Mouse (Mus musculus): ENCODE measurements around the gene Ccdc88a. TPM values are rescaled to one million over a fixed set of nuclear protein-coding genes. Genes with fewer than 3 reads are reported as not detected.
A peak's percentile ranks its signal among the peaks of the same experiment; 100 is the strongest.

Ccdc88a gene
- total RNA-seq (2021), result 10 to 100 TPM in 1 of 2 experiments, 1 to 10 TPM in 1; 7.7 to 10.3 TPM

- peak; percentile 97 to 98 for DNase-seq
- intact Hi-C loops (cut with DNase I), result loop anchor here (1.0 to 10.0 kb wide), 5 partner anchors 126 to 321 kb away; partner anchors contain the start of genes Cfap36, Mtif2, Ppp4r3b and Rps27a
Observed at GRCm38 (mm10) chr11:29373396-29374273, at the start of gene Ccdc88a. TSS of gene Ccdc88a (plus strand) at chr11:29373658.

DNA sequence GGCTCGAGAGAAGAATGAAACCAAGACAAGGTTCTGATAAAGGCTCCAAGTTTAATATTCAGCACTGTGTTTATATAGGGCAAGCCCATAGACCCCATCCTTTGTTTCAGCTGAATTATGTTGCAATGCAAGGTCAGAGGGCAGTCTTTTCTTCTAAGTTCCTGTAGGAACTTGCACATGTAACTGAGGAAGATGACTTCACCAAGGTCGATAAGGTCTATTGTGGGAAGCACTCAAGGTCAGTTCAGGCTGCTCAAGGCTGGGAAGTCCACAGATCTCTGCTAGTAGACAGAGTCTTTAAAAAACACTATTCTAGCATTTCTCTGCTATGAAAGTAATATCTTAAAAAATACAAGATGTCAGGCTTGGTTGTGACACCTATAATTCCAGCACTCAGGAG, 38.0 kb upstream of the Ccdc88a start:
- intact Hi-C loops (cut with DNase I), result no loop called here
- DNase-seq, result no peak

- DNase-seq, result no peak
- intact Hi-C loops (cut with DNase I), result no loop called here
Observed at GRCm38 (mm10) chr11:29341259-29341658, 32.2 kb upstream of the Ccdc88a start.

DNA sequence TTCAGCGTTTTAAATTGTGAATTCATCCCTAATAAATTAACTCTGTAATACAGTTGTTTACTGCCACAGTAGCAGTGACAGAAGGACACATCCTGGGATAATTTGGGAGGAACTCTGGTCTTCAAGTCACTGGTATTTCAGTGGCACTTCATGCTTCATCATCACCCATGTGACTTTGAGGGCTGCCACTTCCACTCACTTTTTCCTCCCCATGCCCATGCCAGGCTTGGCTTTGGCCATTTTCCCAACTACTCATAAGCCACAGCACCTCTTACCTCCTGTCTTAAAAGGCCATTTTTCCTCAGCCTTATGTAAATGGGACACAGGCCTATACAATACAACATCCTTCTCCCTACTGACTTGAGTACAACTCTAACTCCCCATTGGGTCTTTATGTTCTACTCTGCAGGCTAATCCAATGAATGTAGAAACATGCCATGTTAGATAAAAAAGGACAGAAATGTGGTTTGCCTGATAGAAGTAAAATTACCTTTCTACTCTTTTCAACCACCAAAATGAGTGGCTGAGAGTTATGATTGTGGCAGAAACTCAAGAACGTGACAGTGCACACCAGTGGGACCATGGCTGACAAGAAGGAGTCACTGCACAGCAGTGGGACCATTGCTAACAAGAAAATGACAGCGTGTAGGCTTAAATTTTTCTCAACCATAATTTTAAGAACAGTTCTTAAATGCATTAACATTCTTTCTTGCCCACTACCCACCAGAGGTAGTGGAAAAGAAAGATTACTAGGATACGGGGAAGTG, 28.4 kb upstream of the Ccdc88a start:
- no peak for DNase-seq
- intact Hi-C loops (cut with DNase I), result no loop called here

DNA sequence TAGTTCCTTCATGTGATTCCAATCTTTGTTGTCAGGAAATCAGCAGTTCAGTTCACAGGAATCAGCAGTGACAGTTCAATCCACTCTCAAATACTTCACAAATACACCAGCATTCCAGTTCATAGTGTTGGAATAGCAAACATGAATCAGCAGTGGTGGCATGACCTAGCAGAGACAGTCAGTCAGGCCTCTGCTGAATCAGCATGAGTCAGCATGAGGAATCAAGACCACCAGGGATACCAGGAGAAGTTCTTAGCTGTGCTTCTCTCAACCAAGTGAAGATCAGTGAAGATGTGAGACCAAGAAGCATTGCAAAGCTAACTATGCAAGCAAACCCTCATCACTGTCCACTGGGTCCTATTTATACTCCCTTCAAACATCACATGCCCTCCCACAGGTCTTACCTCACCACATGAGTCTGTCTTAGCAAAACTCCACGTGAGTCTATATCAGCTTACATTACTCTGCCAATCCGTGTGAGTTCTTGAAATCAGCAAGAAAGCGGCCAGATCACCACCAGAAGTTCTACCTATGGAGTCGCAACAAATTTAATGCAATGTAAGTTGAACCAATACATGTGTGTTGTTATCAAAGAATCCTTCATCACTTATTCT, 27.7 kb upstream of the Ccdc88a start:
- intact Hi-C loops (cut with DNase I), result no loop called here
- no peak for DNase-seq

- intact Hi-C loops (cut with DNase I), result no loop called here
- DNase-seq, result no peak
Observed at GRCm38 (mm10) chr11:29350891-29351290, 22.6 kb upstream of the Ccdc88a start.

DNA sequence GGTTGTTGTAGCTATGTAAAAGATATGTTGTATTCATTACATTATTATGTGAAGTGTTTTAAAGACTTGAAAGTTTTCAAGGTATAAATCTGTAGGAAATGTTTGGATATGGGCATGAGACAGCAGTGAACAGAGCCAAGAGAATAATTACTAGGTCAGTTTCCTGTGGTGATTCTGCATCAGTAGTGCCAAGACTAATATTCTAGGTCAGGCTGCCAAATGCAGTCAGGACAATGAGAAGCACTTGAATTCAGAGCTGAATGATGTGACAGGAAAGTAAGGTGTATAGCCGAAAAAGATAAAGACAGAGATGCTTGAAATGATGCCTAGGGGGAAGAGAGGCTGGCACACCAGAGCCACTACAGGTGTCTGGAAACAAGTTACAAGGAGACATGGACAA, 21.2 kb upstream of the Ccdc88a start:
- DNase-seq, result no peak
- intact Hi-C loops (cut with DNase I), result no loop called here

- intact Hi-C loops (cut with DNase I), result no loop called here
- no peak for DNase-seq
Observed at GRCm38 (mm10) chr11:29368161-29368560, 5.3 kb upstream of the Ccdc88a start.

DNA sequence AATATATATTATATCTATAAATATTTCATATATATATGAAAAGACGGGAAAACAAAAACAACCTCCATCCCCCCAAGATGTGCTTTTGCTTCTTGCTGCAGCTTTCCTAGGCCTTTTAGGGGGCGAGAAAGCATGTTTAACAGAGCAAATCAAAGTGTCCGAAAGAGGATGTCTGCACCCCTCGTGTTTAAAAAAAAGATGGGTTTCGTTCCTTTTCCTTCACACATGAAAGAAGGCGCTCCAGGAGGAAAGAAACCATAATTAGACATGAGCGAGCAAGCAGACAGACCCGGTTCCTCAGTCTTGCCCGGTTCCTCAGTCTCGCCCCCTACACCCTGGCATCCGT, 435 bp upstream of the Ccdc88a start:
- no peak for DNase-seq
- intact Hi-C loops (cut with DNase I), result loop anchor here (5.0 to 10.0 kb wide), 3 partner anchors 126 to 322 kb away; partner anchors contain the start of genes Cfap36, Mtif2 and Rtn4

DNA sequence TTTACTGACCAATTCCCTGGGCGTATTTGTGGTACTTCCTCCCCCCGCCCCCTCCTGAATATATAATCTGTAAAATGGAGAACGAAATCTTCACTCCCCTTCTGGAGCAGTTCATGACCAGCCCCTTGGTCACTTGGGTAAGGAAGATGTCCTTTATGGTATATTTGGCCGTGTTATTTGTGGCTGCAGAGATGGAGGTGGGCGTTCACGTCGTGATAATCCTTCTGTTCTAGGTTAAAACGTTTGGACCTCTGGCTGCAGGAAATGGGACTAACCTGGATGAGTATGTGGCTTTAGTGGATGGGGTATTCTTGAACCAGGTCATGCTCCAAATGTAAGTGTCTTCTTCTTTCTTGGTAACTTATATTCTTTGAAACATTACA, 807 bp downstream of the Ccdc88a start:
- DNase-seq, result no peak
- intact Hi-C loops (cut with DNase I), result loop anchor here (1.0 to 10.0 kb wide), 5 partner anchors 127 to 321 kb away; partner anchors contain the start of genes Cfap36, Mtif2, Ppp4r3b and Rps27a

- intact Hi-C loops (cut with DNase I), result loop anchor here (10.0 kb wide), 1 partner anchor 318 kb away; the partner anchor contains the start of gene Rtn4
- DNase-seq, result no peak
Observed at GRCm38 (mm10) chr11:29376635-29377034, 3.2 kb downstream of the Ccdc88a start.

GRCm38 (mm10) chr11:29378751-29379150, 5.3 kb downstream of the Ccdc88a start:
- DNase-seq, result no peak
- intact Hi-C loops (cut with DNase I), result loop anchor here (10.0 kb wide), 1 partner anchor 316 kb away; the partner anchor contains the start of gene Rtn4

DNA sequence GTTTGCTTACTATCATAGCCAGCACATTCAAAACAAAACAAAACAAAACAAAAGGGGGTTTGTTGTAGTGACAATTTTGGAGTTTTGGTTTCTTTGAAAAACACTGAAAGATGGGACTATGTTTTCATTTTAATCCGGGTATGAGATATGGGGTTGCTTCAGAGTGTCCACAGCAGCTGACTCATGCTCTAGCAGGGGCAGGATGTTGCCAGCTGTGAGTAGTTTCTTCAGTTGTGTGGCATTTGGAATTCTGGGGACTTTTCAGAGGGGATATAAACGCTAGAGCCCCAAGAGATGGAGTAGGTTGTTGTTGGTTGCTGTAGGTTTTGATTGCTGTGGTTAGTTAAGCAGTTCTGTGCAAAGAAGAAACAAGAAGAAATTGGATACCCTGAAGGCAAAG, 10.0 kb downstream of the Ccdc88a start:
- intact Hi-C loops (cut with DNase I), result no loop called here
- no peak for DNase-seq

GRCm38 (mm10) chr11:29384001-29384400, 10.5 kb downstream of the Ccdc88a start:
- intact Hi-C loops (cut with DNase I), result no loop called here
- DNase-seq, result no peak

- intact Hi-C loops (cut with DNase I), result no loop called here
- DNase-seq, result no peak
Observed at GRCm38 (mm10) chr11:29384617-29385016, 11.2 kb downstream of the Ccdc88a start.

DNA sequence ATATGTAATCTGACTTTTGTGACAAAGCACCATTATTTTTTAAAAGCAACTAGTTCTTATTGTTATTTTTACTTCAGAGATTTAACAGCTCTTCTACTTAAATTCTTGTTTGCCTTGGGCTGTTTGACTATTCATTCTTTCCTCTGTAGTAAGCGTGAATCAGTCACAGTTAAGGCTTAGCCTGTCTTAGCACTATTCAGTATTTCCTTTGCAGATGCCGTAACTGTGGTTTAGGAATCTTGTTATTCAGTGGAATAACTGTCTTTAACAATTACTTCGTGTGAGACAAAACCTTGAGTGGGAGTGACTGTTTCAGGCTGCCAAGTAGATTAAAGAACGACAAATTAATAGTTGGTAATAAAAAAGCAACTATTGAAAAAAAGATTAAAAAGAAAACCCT, 16.5 kb downstream of the Ccdc88a start:
- intact Hi-C loops (cut with DNase I), result no loop called here

GRCm38 (mm10) chr11:29395135-29395746, 21.8 kb downstream of the Ccdc88a start:
- intact Hi-C loops (cut with DNase I), result no loop called here
- no peak for DNase-seq

More for the DNA sequence above, 16.5 kb downstream of the Ccdc88a start:
- no peak for DNase-seq

DNA sequence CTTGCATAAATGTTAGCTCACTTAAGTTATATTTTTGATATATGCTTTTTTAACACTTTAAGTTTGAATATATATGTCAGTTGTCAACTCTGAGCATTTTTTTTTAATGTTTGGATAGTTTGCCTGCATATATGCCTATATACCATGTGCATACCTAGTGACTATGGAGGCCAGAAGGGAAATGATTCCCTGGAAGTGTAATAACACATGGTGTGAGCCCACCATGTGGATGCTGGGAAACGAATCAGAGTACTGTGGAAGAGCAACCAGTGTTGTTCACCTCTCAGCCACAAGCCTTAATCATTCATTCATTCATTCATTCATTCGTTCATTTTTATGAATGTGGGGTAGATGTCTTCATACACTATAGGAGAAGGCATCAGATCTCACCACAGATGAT, 26.9 kb downstream of the Ccdc88a start:
- intact Hi-C loops (cut with DNase I), result no loop called here
- DNase-seq, result no peak

DNA sequence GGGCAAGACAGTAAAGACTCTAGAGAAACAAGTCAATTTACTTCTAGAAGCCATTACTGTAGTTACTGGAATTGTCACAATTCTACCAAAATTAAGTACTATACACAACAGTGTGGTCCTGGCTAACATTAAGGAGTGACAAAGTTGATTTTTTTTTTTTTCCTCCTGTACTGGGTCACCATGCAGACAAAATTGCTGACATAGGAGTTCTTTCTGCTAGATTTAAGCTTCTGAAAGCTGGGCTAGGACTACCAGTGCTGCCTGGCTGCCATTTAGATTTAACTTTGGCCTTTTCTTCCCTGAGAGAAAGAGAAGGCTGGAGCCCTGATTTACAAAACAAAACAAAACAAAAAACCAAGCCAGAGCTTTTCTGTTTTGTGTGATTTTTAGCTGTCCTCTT, 32.8 kb downstream of the Ccdc88a start:
- DNase-seq, result no peak
- intact Hi-C loops (cut with DNase I), result no loop called here

DNA sequence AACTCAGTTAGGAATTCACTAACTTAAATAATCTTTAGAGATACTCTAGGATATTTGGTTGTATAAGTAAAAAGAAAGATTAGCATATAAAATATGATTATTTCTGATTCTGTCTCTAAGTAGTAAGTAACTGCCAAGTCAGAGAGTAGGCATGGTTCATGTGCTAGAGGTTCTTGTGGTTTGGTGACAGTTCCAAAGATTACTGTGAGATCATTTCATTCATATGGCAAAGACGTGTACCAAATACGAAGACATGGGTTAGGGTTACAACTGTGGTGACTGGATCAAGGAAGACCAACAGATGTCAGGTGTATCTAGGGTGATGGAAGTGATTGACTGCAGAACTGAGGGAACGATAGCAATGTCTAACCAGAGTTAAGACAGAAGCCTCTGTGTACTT, 50.0 kb downstream of the Ccdc88a start:
- intact Hi-C loops (cut with DNase I), result no loop called here
- no peak for DNase-seq

DNA sequence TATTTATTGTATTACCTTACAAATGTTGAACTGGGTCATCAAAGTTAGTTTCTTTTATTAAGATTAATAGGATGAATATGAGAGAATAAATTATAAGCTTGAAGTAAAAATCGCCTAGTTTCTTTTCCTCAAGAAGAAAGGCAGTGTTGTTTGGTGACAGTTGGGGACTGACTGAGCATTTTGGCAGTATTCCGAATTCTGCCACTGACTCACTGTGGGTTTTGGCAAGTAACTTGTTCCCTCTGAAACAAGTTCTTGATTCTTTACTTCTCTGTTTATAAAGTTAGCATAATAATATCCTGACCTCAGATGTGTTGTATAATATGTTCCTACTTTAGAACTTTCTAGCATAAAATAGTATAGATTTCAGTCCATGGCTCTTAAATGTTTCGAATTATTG, 55.3 kb downstream of the Ccdc88a start:
- intact Hi-C loops (cut with DNase I), result no loop called here
- peak in 1 of 2 experiments; percentile 29 for DNase-seq
